Mouse (Mus musculus) cerebellum, adult 2 months (tissue): ENCODE data around the gene Brd3os.

Experiments used
- CTCF ChIP-seq: fragments of 200-500 bp; IDR thresholded peaks from 2 replicates; pipeline ENCODE4 v1.5.1; 2011; ENCODE audit warnings: low read depth, mild to moderate bottlenecking, control low read depth, low read length, moderate library complexity, borderline replicate concordance; ENCODE audit not compliant: insufficient read depth
- POLR2A ChIP-seq: fragments of 200-500 bp; IDR thresholded peaks from 2 replicates; pipeline ENCODE4 v1.6.1; 2011; ENCODE audit warnings: low read length, control low read depth, borderline replicate concordance; ENCODE audit not compliant: insufficient read depth

DNA sequence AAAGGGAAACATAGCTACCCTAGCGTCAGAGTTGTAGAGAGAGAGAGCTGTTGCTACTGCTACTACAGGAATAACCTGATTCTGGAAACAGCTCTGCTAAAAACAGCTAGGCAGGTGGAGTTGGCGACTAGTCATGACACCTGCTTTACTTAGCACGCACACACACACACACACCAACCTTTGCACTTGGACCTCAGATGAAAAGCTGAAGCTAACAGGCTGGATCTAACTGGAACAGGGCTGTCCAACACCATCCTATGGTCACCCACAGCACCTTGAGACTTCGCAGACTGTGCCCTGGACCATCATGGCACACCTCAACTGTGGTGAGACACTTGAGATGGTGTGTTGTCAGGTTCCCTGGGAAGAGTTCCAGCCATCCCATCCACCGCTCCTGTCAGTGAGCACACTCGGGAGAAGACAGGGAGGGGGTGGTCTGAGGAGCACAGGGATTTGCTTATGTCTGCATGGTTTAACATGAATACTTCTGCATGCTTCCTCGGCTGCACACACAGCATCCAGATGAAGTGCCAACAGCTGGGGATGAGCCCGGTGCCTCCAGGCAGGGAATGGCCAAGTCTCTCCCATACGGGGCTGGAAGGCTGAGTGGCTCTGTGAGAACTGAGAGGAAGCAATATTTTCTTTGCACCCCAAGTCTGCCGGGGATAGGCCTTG, 47.8 kb upstream of the Brd3os start:
- TF ChIP-seq CTCF (no peak), POLR2A (no peak)
